In genomic region chr5:39613534-39613933, GRCm38 (mm10) we compare ENCODE assay signal across 16 mouse cellular contexts.
"Had no signal": no experiment of that assay in that cellular context is flagged by ENCODE, and none has a peak within 500 bp of the region (broad histone marks: within the 10 kb centered on the region; RNA-seq: fewer than 3 reads in every experiment).

No protein-coding gene starts in this region.

- H3K36me3 ChIP-seq: stomach, embryonic 15.5 days had no signal

- H3K4me3 ChIP-seq: neural tube, embryonic 13.5 days; neural tube, embryonic 15.5 days; stomach, embryonic 15.5 days had no signal

- H3K9ac ChIP-seq: neural tube, embryonic 13.5 days; neural tube, embryonic 15.5 days; stomach, embryonic 15.5 days had no signal

- DNase-seq: retina, postnatal 1 day; right cerebral cortex, adult 18-20 months; right cerebral cortex, postnatal 14 days; right cerebral cortex, postnatal 25 days; right cerebral cortex, postnatal 4 days; spleen, adult 18-20 months; thymus, adult 18-20 months; thymus, adult 2 months; thymus, postnatal 14 days; thymus, postnatal 25 days; thymus, postnatal 36 days; thymus, postnatal 4 days had no signal

- H3K4me1 ChIP-seq: neural tube, embryonic 15.5 days; stomach, embryonic 15.5 days had no signal

- H3K9me3 ChIP-seq: neural tube, embryonic 13.5 days; neural tube, embryonic 15.5 days; stomach, embryonic 15.5 days had no signal

- H3K27ac ChIP-seq: neural tube, embryonic 13.5 days; neural tube, embryonic 15.5 days; stomach, embryonic 15.5 days; stomach, postnatal 0 days had no signal

- H3K4me2 ChIP-seq: neural tube, embryonic 13.5 days; neural tube, embryonic 15.5 days; stomach, embryonic 15.5 days had no signal

- H3K27me3 ChIP-seq: neural tube, embryonic 13.5 days; neural tube, embryonic 15.5 days; stomach, embryonic 15.5 days had no signal
